Mouse (Mus musculus) adipose tissue, adult 10 weeks (tissue): ENCODE data around the gene Cyp2j5. TPM values are rescaled to one million over a fixed set of nuclear protein-coding genes. Genes with fewer than 3 reads are reported as not detected.

ENCODE experiments used
- polyA plus RNA-seq: library from polyadenylated mRNA; stranded (reverse); fragments of 350-450 nt; fragmentation: Illumina TruSeq; extraction: RNeasy Lipid Tissue Mini Kit (QIAGEN cat#74804); gene quantifications from one replicate; pipeline ENCODE4 v1.2.3, GENCODE M21; 2014; ENCODE audit warnings: low read depth, low replicate concordance

Cyp2j5 gene
- not detected for polyA plus RNA-seq

GRCm38 (mm10) chr4:96663991-96664390 lies at the start of gene Cyp2j5:
Cyp2j5 (minus strand) TSS chr4:96664154.

GRCm38 (mm10) chr4:96590911-96591790 lies 72.8 kb downstream of the Cyp2j5 start, which contains the start of gene Cyp2j9:
Cyp2j9 (minus strand) TSS chr4:96591578.

Other genes starting within 250 kb of the Cyp2j5 start
- gene Cyp2j8, start 156.8 kb downstream of the Cyp2j5 start, polyA plus RNA-seq, result not detected
- gene Cyp2j6, start 110.5 kb downstream of the Cyp2j5 start, polyA plus RNA-seq, result 13.1 TPM
- 6.6 TPM for gene Cyp2j9, start 72.6 kb downstream of the Cyp2j5 start, polyA plus RNA-seq
- 0.36 TPM for gene Gm12695, start 121.0 kb upstream of the Cyp2j5 start, polyA plus RNA-seq